Mouse (Mus musculus) ovary, adult 18-20 months (tissue): Measurements from ENCODE around the gene Acod1.

Experiments used
- DNase-seq: peaks from one replicate; pipeline ENCODE4 v3.0.0; 2022; ENCODE audit warnings: low spot score, mixed read lengths

Acod1 gene

DNA sequence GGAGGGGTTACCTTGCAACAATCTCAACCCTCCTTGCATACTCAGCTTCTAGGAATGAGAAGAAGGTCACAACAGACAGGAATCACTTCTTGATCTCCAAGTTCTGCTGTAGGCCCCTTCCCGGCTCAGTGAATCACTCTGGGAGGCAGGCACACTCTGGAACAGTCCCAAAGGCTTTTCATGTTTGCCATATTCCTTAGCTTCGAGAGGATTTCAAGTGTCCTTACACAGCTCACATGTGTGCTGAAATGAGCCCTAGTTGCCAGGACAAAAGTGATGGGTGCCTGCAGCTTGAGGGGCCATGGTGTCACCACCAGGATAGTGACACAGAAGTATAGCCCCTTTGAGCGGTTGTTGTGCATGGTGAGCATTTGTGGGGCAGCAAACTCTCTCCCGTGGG is 26.0 kb downstream of the Acod1 start:
- DNase-seq = no peak

DNA sequence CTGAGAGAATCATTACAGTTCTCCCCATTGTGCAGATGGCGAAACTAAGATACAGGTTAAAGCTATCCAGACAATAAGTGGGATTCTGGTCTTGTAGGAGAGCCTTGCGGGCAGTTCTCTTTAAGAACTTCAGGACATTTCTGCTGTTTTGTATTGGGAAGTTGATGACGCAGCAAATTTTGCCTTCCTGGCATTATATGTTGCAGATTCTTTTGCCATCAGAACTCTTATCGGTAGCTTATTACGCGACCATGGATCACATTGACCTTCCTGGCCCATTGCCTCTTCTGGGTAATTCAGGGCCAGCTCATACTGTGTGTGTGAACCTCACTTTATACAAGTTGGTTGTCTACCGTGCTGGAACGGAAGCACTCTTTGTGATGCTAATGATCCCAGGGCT is 27.0 kb downstream of the Acod1 start:
- DNase-seq = no peak

GRCm38 (mm10) chr14:103075166-103075565 is 28.4 kb downstream of the Acod1 start:
- DNase-seq = no peak

DNA sequence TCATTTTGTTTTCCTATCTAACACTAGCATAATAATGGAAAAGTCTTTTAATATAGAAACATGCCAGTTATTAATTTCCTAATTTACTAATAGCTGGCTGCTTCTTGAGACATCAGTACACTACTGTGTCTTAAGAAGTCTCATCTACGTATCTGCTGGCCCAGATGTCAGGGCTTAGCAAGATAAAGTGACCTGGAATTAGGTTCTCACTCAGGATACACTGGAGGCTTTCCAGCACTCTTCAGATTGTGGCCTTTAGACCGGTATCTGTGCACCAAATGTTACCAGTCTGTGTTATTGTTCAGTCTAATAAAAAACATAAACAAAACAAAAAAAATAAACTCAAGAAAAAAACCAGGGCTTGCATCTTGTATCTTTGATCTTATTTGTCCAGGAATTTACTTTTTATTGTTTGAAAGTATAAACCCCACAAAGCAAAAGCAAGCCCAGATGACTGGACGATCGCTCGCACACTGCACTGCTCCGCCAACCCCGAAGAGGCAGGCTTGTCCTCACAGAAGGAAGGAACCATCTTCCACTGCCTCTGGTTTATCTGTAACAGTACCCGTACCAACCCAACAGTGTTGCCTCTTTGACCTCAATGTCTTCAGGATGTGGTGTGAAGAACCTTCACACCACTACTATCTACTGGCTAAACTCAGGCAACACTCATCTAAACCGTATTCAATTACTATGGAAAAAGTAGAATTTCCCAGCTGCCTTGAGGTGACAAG is 30.7 kb downstream of the Acod1 start:
- DNase-seq = no peak

DNA sequence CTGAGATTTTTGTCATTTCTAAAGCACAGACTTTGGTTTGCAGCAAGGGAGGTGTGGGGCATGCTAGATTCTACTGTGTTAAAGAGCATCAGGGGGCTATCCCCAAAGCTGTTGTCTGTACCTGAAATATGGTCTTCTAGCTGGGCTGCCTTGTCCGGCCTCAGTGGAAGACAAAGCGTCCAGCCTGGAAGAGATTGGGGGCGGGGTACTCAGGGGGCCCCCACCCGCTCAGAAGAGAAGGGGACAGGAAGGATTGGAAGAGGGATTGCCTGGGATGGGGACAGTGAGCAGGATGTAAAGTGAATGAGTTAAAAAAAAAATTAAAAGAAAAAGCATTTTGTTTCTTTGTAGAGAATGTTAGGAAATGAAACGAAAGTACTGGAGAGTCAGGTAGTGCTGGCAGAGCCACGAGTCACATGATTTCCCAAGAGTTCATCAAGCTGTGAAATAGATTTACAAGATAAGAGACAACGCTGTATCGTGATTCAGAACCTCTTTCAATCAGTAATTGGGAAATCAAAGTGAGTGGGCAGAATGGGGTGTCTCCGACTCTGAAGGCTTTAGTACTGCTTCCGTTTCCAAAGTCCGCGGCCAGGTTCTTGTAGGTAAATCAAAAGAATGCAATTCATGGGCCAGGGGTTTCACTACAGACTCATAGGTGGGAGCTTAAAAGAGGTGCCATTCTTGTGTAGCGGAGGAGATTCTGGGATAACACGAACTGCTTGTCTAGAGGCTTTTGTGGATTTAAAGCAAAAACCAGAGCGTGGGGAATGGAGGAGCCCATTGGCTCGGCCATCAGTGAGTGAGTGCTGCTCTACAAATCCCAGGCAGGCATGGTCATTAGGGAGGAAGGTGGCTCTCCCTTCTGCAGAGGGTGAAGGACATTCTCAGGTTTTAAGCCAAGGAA is 31.5 kb downstream of the Acod1 start:
- no peak for DNase-seq

DNA sequence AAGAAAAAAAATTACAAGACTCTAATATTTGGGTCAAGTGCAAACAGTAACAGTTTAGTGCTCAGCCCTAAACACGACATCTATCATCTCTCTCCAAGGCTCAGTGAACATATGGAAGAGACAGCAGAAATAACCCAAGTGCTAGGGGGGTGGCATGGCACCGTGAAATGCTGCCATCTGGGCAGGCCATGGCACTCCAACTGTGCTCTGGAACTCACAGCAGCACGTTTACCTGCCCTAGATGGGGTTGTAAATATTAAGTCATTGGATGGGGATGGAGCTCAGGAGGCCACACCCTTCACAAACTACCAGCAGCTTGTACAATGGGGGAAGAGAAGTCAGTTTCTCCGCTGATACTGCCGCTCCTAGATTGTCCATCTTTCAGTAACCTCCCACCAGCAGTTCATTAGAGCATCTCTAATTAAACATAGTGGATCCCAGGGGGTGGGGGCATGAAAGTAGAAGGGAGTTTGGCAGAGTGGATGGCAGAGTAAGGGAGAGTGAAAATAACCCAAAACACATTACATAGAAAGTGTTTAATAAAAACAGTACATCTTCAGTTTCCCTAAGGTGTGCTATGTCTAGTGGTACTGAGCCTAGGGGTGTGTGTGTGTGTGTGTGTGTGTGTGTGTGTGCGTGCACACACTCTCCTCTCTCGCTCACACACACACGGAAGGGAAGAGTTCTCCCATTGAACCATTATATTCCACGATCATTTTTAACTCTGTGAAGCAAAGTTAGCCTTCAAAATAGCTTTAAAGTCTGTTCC is 32.6 kb downstream of the Acod1 start:
- no peak for DNase-seq

DNA sequence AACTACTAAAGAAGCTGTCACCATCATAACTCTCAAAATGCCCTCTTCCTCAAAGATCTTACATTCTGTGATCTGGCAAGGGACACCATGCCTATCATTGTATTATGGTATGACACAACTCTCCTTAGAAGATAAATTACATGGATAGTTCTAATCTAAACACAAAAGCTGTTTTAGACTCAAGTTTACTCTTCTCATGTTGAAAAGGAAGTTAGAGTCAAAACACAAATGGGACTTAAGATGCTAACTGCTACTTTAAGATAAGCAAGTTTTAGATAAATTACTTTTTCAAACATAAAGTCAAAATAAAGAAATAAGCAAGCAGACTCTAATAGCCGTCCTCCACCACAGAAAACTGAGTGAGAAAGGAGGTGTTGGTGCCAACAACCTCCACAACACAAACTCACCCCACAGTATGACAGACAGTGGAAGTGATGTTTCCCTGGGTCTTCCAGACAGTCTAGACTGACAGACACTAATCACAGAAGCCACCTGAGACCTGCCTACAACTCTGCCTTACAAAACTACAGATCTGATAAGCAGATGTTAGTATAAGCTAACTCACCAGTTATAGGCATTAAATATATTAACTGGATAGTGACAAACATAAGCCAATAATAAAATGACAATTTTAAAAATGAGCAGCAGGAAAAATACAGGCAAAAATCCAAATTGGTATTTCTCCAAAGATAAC is 39.2 kb downstream of the Acod1 start:
- no peak for DNase-seq

GRCm38 (mm10) chr14:103086671-103087324 is 40.0 kb downstream of the Acod1 start:
- DNase-seq = no peak

DNA sequence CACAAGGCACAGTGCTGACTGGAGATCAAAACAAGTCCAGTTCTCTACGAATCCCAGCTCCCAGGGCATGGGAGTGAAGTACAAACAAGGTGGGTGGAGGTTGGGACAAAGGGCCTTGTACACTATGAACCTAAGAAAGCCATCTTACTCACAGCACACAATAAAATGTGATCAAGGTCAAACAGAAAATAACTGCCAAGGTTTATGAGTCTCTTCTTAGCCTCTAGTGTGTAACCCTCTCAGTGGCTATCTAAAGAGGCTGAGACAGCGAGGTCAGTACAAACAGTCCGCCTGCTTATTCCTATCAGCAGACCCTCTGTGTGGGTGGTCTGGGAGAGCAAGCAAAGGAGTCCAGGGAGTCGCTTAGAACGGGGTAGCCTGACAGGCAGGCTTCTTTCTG is 41.1 kb downstream of the Acod1 start:
- DNase-seq = peak; percentile 25

- no peak for DNase-seq
Measured at GRCm38 (mm10) chr14:103088624-103089023, 41.8 kb downstream of the Acod1 start.

DNA sequence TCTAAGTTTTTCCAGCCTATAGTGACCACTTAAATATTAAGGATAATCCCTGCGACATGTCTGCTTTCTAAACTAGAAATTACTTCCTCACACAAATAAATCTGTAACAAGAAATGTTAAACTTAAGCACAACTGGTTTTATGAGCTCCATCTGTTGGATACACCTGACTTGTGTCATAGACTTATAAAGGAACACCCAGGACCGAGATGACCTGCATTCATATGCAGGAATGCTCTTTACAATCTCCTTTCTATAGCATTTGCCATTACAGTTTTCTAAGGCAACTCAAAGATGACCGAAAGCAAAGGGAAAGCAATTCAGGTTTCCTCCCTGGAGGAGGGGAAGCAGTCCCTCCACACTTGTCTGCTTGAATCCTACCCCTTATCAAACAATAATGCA is 46.5 kb downstream of the Acod1 start:
- no peak for DNase-seq

- DNase-seq = no peak
Measured at GRCm38 (mm10) chr14:103093670-103094069, 46.9 kb downstream of the Acod1 start.

GRCm38 (mm10) chr14:103095036-103095435 is 48.3 kb downstream of the Acod1 start:
- no peak for DNase-seq

DNA sequence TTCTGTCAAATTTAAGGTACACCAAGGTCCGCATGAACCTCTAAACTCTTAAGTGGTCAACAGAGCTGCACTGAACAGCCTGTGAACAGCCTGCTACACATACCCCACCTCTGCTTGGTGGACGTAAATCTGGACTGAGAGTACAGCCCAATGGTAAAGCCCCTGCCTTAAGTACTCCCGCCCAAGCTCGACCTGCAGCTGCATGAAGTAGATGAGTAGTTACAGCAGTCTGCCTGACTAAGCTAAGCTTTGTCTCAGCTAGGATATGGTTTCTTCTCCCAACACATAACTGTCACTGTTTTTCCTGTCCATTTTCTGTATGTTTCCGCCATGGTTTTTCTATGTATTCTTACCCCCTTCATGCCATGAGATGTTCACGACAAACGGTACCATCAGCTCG is 49.0 kb downstream of the Acod1 start:
- DNase-seq = no peak

DNA sequence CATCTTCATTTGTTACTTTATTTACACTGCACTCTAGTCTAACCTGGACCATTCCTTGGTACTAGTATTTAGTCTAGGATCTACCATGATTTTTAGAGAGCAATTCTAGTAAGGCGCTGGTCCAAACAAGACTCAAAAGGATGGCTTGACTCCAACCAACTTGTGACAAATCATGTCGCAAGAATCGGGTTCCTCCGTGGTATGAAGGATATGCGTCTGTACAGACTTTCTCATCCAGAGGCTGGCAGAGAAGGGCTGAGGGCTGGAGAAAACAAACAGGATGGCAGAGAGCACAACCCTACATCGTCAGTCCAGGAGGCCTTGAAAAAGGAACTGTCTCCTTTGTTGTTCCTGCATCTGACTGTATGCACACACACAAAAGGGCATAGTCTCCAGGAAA is 49.8 kb downstream of the Acod1 start:
- DNase-seq = no peak

DNA sequence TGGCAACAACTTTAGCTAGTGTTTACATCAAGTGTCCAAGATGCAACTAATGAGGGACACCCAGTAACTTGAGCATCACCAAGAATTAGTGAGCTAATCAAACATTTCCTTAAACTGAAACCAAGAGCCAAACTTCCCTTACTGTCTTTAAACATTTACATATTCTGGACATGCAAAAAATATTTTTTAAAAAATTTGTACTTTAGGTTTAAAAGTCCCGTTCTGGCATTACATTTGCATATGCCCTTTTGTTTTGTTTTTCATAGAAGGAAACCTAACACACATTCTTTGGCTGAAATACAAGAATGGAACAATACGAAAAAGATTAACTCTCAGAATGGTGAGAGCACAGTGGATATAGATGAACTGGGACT is 51.4 kb downstream of the Acod1 start:
- no peak for DNase-seq

DNA sequence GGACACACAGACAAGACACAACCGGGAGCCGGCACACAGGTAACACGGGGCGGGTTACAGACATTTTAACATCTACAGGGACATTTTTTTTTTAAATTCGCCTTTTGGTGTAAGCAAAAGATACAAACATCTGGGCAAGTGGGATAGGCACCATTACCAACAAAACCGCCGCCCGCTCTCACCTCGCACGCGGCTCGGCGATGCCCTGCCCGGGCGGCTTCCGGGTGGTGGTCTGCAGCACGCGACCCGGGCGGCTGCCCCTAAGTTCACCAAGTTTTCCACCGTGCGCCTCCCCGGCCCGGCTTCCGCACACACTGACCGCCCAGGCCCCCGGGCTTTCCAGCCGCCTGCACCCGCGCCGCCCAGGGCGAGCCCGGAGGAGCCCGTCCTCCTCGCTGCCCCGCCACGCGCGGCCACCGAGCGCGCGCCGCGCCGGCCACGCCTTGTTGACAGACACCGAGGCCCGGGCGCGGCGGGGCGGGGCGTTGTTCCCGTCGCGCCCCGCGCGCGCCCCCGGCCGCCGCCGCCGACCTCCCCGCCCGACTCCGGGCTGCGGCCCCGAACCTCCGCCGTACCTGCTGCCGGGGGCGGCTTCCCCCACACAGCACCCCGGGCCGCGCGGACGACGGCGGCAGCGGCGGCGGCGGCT is 51.9 kb downstream of the Acod1 start:
- DNase-seq = peak; percentile 81

- DNase-seq = peak; percentile 94
Measured at GRCm38 (mm10) chr14:103099238-103099933, 52.6 kb downstream of the Acod1 start, which contains the start of gene Fbxl3. Fbxl3 (minus strand) TSS chr14:103099566.

DNA sequence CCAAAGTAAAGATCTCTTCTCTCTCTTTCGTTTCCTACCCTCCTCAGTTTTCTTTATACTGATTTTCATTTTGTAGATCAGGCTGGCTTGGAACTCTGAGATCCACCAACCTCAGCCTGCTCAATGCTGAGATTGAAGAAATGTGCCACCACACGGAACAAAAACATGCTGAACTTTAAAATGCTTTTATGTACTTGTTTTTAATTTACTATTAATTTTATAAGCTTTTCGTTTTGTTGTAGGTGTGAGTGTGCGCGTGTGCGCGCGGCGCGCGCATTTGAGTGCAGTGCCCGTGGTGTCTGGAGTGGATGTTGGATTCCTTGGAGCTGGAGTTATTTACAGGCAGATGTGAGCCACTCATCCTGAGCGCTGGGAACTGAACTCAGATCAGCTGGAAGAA is 53.5 kb downstream of the Acod1 start:
- DNase-seq = no peak

- no peak for DNase-seq
Measured at GRCm38 (mm10) chr14:103101171-103101570, 54.4 kb downstream of the Acod1 start.
